Mouse (Mus musculus) liver, embryonic 14.5 days (tissue): ENCODE measurements around the gene Hist1h2ak.

ENCODE experiments used
- CTCF ChIP-seq: IDR thresholded peaks from 2 replicates; pipeline ENCODE4 v1.5.1; 2016; ENCODE audit warnings: antibody characterized with exemption, low read depth, control low read depth
- EP300 ChIP-seq: IDR thresholded peaks from 2 replicates; pipeline ENCODE4 v1.6.1; 2016; ENCODE audit warnings: antibody characterized with exemption, low read depth

- no peak for TF ChIP-seq CTCF
- TF ChIP-seq EP300: no peak
These were observed 2.2 kb downstream of the Hist1h2ak start for GRCm38 (mm10) chr13:21751417-21751816.
